Mouse (Mus musculus): ENCODE data around the gene Ppp6r2. TPM values are rescaled to one million over a fixed set of nuclear protein-coding genes. Genes with fewer than 3 reads are reported as not detected.

Gene Ppp6r2
- total and polyA plus RNA-seq, 2 experiments from 2014 or later = 27.7 to 98.4 TPM

DNA sequence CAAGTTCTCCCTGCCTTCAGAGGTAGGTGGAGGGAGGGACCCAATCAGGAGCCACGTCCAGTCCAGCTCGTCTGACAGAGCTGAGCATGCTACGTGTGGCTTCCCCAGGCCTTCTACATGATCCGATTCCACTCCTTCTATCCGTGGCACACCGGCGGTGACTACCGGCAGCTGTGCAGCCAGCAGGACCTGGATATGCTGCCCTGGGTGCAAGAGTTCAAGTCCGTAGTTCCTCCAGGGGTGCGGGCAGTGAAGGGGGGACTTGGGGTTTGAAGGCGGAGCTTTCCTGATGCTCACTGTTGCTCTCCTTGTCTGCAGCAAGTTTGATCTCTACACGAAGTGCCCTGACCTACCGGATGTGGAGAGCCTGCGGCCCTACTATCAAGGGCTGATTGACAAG, 125.1 kb downstream of the Ppp6r2 start:
- no peaks in the 10 kb centered on the region for H3K36me3 ChIP-seq (replicated peaks; ENCODE audit: control insufficient read depth, insufficient read depth, low read length)
- no peaks in the 10 kb centered on the region for H3K4me1 ChIP-seq (ENCODE audit: control insufficient read depth, insufficient read depth)
- H3K27me3 ChIP-seq (ENCODE audit: control insufficient read depth, insufficient read depth, low read length) = no peaks in the 10 kb centered on the region
- TF ChIP-seq CTCF (IDR thresholded peaks at IDR 0.05; ENCODE audit: low read depth) (no peak), EP300 (IDR thresholded peaks at IDR 0.05; ENCODE audit: low read depth) (no peak)
- no peak overlapping the region for H3K4me3 ChIP-seq (ENCODE audit: low read depth, low read length)
- H3K9me3 ChIP-seq (replicated peaks; ENCODE audit: control insufficient read depth, low read length) = no peaks in the 10 kb centered on the region
- no peak overlapping the region for H3K4me2 ChIP-seq (ENCODE audit: low read depth, low read length)
- no peak for ATAC-seq (ENCODE audit: insufficient read depth, low read depth)
- 78% methylated on average over 14 of the region's 14 CpGs for WGBS
- DNase-seq (ENCODE audit: low spot score) = no peak
- no peak overlapping the region for H3K9ac ChIP-seq (replicated peaks; ENCODE audit: low read depth, low read length)
- no peak overlapping the region for H3K27ac ChIP-seq (ENCODE audit: low read depth)

Small RNA genes within 50 kb of the gene (microRNA-seq; reads per million reads assigned to microRNA genes)
- gene Mir6958 = 3.7 reads per million, percentile 17 among the genes with 10 or more reads in this experiment
- 0.54 reads per million for gene Mir6959
- gene Mir7118 = not detected

Other genes starting within 250 kb of the Ppp6r2 start
- not detected in 2 replicates for gene Mlc1, start 232.5 kb upstream of the Ppp6r2 start, total RNA-seq (2014; rRNA removed; ENCODE audit: low replicate concordance)
- gene Mlc1, start 232.5 kb upstream of the Ppp6r2 start, polyA plus RNA-seq (2015; fragmentation: Nextera tagmentation; extraction: Ambion mirVana) = 0.04 TPM in 1 of 2 replicates, not detected in the other
- 74.3 and 85.9 TPM in 2 replicates for gene Mov10l1, start 228.6 kb upstream of the Ppp6r2 start, total RNA-seq (2014; rRNA removed; ENCODE audit: low replicate concordance)
- 114 and 124 TPM in 2 replicates for gene Mov10l1, start 228.6 kb upstream of the Ppp6r2 start, polyA plus RNA-seq (2015; fragmentation: Nextera tagmentation; extraction: Ambion mirVana)
- gene Panx2, start 151.8 kb upstream of the Ppp6r2 start, total RNA-seq (2014; rRNA removed; ENCODE audit: low replicate concordance) = 0.70 TPM in 1 of 2 replicates, not detected in the other
- 0.93 and 1.0 TPM in 2 replicates for gene Panx2, start 151.8 kb upstream of the Ppp6r2 start, polyA plus RNA-seq (2015; fragmentation: Nextera tagmentation; extraction: Ambion mirVana)
- 59.2 and 61.2 TPM in 2 replicates for gene Trabd, start 136.4 kb upstream of the Ppp6r2 start, total RNA-seq (2014; rRNA removed; ENCODE audit: low replicate concordance)
- 46.6 and 46.7 TPM in 2 replicates for gene Trabd, start 136.4 kb upstream of the Ppp6r2 start, polyA plus RNA-seq (2015; fragmentation: Nextera tagmentation; extraction: Ambion mirVana)
- 35.4 and 39.1 TPM in 2 replicates for gene Selenoo, start 122.5 kb upstream of the Ppp6r2 start, total RNA-seq (2014; rRNA removed; ENCODE audit: low replicate concordance)
- gene Selenoo, start 122.5 kb upstream of the Ppp6r2 start, polyA plus RNA-seq (2015; fragmentation: Nextera tagmentation; extraction: Ambion mirVana) = 10.3 and 11.3 TPM in 2 replicates
- gene Tubgcp6, start 88.4 kb upstream of the Ppp6r2 start, total RNA-seq (2014; rRNA removed; ENCODE audit: low replicate concordance) = 17.2 and 26.9 TPM in 2 replicates
- 4.4 and 5.1 TPM in 2 replicates for gene Tubgcp6, start 88.4 kb upstream of the Ppp6r2 start, polyA plus RNA-seq (2015; fragmentation: Nextera tagmentation; extraction: Ambion mirVana)
- 14.9 and 17.4 TPM in 2 replicates for gene Hdac10, start 82.9 kb upstream of the Ppp6r2 start, total RNA-seq (2014; rRNA removed; ENCODE audit: low replicate concordance)
- 10.7 and 10.8 TPM in 2 replicates for gene Hdac10, start 82.9 kb upstream of the Ppp6r2 start, polyA plus RNA-seq (2015; fragmentation: Nextera tagmentation; extraction: Ambion mirVana)
- gene Mapk12, start 70.8 kb upstream of the Ppp6r2 start, total RNA-seq (2014; rRNA removed; ENCODE audit: low replicate concordance) = 7.1 and 55.2 TPM in 2 replicates
- gene Mapk12, start 70.8 kb upstream of the Ppp6r2 start, polyA plus RNA-seq (2015; fragmentation: Nextera tagmentation; extraction: Ambion mirVana) = 18.6 and 18.9 TPM in 2 replicates
- 1.0 and 4.9 TPM in 2 replicates for gene Mapk11, start 61.9 kb upstream of the Ppp6r2 start, total RNA-seq (2014; rRNA removed; ENCODE audit: low replicate concordance)
- 2.5 and 2.6 TPM in 2 replicates for gene Mapk11, start 61.9 kb upstream of the Ppp6r2 start, polyA plus RNA-seq (2015; fragmentation: Nextera tagmentation; extraction: Ambion mirVana)
- 153 and 199 TPM in 2 replicates for gene Plxnb2, start 30.8 kb upstream of the Ppp6r2 start, total RNA-seq (2014; rRNA removed; ENCODE audit: low replicate concordance)
- gene Plxnb2, start 30.8 kb upstream of the Ppp6r2 start, polyA plus RNA-seq (2015; fragmentation: Nextera tagmentation; extraction: Ambion mirVana) = 51.6 and 54.5 TPM in 2 replicates
- 15.2 and 19.2 TPM in 2 replicates for gene Dennd6b, start 15.1 kb upstream of the Ppp6r2 start, total RNA-seq (2014; rRNA removed; ENCODE audit: low replicate concordance)
- gene Dennd6b, start 15.1 kb upstream of the Ppp6r2 start, polyA plus RNA-seq (2015; fragmentation: Nextera tagmentation; extraction: Ambion mirVana) = 14.5 and 14.8 TPM in 2 replicates
- gene Sbf1, start 103.8 kb downstream of the Ppp6r2 start, total RNA-seq (2014; rRNA removed; ENCODE audit: low replicate concordance) = 113 and 147 TPM in 2 replicates
- gene Sbf1, start 103.8 kb downstream of the Ppp6r2 start, polyA plus RNA-seq (2015; fragmentation: Nextera tagmentation; extraction: Ambion mirVana) = 17.7 and 25.6 TPM in 2 replicates
- not detected in 2 replicates for gene Adm2, start 111.2 kb downstream of the Ppp6r2 start, total RNA-seq (2014; rRNA removed; ENCODE audit: low replicate concordance)
- gene Adm2, start 111.2 kb downstream of the Ppp6r2 start, polyA plus RNA-seq (2015; fragmentation: Nextera tagmentation; extraction: Ambion mirVana) = not detected in 2 replicates
- gene Miox, start 122.8 kb downstream of the Ppp6r2 start, total RNA-seq (2014; rRNA removed; ENCODE audit: low replicate concordance) = not detected in 2 replicates
- not detected in 2 replicates for gene Miox, start 122.8 kb downstream of the Ppp6r2 start, polyA plus RNA-seq (2015; fragmentation: Nextera tagmentation; extraction: Ambion mirVana)
- 26.9 and 33.5 TPM in 2 replicates for gene Lmf2, start 144.1 kb downstream of the Ppp6r2 start, total RNA-seq (2014; rRNA removed; ENCODE audit: low replicate concordance)
- 31.4 and 33.3 TPM in 2 replicates for gene Lmf2, start 144.1 kb downstream of the Ppp6r2 start, polyA plus RNA-seq (2015; fragmentation: Nextera tagmentation; extraction: Ambion mirVana)
- 83.8 and 136 TPM in 2 replicates for gene Ncaph2, start 144.2 kb downstream of the Ppp6r2 start, total RNA-seq (2014; rRNA removed; ENCODE audit: low replicate concordance)
- 59.4 and 64.3 TPM in 2 replicates for gene Ncaph2, start 144.2 kb downstream of the Ppp6r2 start, polyA plus RNA-seq (2015; fragmentation: Nextera tagmentation; extraction: Ambion mirVana)
- 29.0 and 30.6 TPM in 2 replicates for gene Sco2, start 162.3 kb downstream of the Ppp6r2 start, total RNA-seq (2014; rRNA removed; ENCODE audit: low replicate concordance)
- gene Sco2, start 162.3 kb downstream of the Ppp6r2 start, polyA plus RNA-seq (2015; fragmentation: Nextera tagmentation; extraction: Ambion mirVana) = 8.1 and 9.4 TPM in 2 replicates
- gene Tymp, start 165.5 kb downstream of the Ppp6r2 start, total RNA-seq (2014; rRNA removed; ENCODE audit: low replicate concordance) = 1.6 and 7.2 TPM in 2 replicates
- 1.3 and 1.4 TPM in 2 replicates for gene Tymp, start 165.5 kb downstream of the Ppp6r2 start, polyA plus RNA-seq (2015; fragmentation: Nextera tagmentation; extraction: Ambion mirVana)
- gene Odf3b, start 167.7 kb downstream of the Ppp6r2 start, total RNA-seq (2014; rRNA removed; ENCODE audit: low replicate concordance) = 0.46 TPM in 1 of 2 replicates, not detected in the other
- 0.67 and 1.7 TPM in 2 replicates for gene Odf3b, start 167.7 kb downstream of the Ppp6r2 start, polyA plus RNA-seq (2015; fragmentation: Nextera tagmentation; extraction: Ambion mirVana)
- gene Klhdc7b, start 173.4 kb downstream of the Ppp6r2 start, total RNA-seq (2014; rRNA removed; ENCODE audit: low replicate concordance) = not detected in 2 replicates
- gene Klhdc7b, start 173.4 kb downstream of the Ppp6r2 start, polyA plus RNA-seq (2015; fragmentation: Nextera tagmentation; extraction: Ambion mirVana) = not detected in 2 replicates
- gene Syce3, start 198.9 kb downstream of the Ppp6r2 start, total RNA-seq (2014; rRNA removed; ENCODE audit: low replicate concordance) = not detected in 2 replicates
- not detected in 2 replicates for gene Syce3, start 198.9 kb downstream of the Ppp6r2 start, polyA plus RNA-seq (2015; fragmentation: Nextera tagmentation; extraction: Ambion mirVana)
- gene Cpt1b, start 214.3 kb downstream of the Ppp6r2 start, total RNA-seq (2014; rRNA removed; ENCODE audit: low replicate concordance) = 600 and 674 TPM in 2 replicates
- 400 and 412 TPM in 2 replicates for gene Cpt1b, start 214.3 kb downstream of the Ppp6r2 start, polyA plus RNA-seq (2015; fragmentation: Nextera tagmentation; extraction: Ambion mirVana)
- gene C730034F03Rik, start 218.0 kb downstream of the Ppp6r2 start, total RNA-seq (2014; rRNA removed; ENCODE audit: low replicate concordance) = 0.12 TPM in 1 of 2 replicates, not detected in the other
- gene C730034F03Rik, start 218.0 kb downstream of the Ppp6r2 start, polyA plus RNA-seq (2015; fragmentation: Nextera tagmentation; extraction: Ambion mirVana) = 2.0 and 2.4 TPM in 2 replicates
- 0.08 and 2.4 TPM in 2 replicates for gene Gm44502, start 218.1 kb downstream of the Ppp6r2 start, total RNA-seq (2014; rRNA removed; ENCODE audit: low replicate concordance)
- gene Gm44502, start 218.1 kb downstream of the Ppp6r2 start, polyA plus RNA-seq (2015; fragmentation: Nextera tagmentation; extraction: Ambion mirVana) = 0.80 and 0.82 TPM in 2 replicates
- gene Chkb, start 218.4 kb downstream of the Ppp6r2 start, total RNA-seq (2014; rRNA removed; ENCODE audit: low replicate concordance) = 64.5 and 78.3 TPM in 2 replicates
- 130 and 142 TPM in 2 replicates for gene Chkb, start 218.4 kb downstream of the Ppp6r2 start, polyA plus RNA-seq (2015; fragmentation: Nextera tagmentation; extraction: Ambion mirVana)
- 0.84 TPM in 1 of 2 replicates, not detected in the other for gene Mapk8ip2, start 242.4 kb downstream of the Ppp6r2 start, total RNA-seq (2014; rRNA removed; ENCODE audit: low replicate concordance)
- gene Mapk8ip2, start 242.4 kb downstream of the Ppp6r2 start, polyA plus RNA-seq (2015; fragmentation: Nextera tagmentation; extraction: Ambion mirVana) = 0.15 and 0.23 TPM in 2 replicates

Data from heart, postnatal 0 days (tissue).